Mouse (Mus musculus): ENCODE results near the gene Calm4. TPM values are rescaled to one million over a fixed set of nuclear protein-coding genes. Genes with fewer than 3 reads are reported as not detected.

The Calm4 gene
- polyA plus RNA-seq (2017; shearing (Covaris generic)): not detected

DNA sequence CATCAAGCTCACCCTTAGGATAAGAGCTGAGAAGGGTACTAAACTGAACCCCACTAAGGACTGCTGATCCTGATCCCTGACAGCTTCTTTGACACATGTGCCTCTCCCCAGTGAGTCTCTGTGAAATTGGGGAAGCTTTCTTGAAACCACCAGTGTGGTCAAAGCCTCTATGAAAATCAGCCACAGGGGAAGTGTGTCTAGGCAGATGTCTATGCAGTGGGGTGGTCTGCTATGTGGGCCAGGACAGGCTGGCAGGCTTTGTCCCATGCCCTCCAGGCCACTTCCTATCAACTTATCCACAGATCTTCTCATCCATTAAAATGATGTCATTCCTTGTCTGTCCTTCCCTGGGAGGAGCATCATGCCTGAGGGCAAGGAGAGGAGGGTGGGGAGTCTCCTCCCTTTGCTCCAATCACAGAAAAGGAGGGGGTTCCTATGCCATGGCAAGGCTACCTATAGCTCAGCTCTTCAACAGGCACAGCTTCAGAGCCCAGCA is at the start of gene Calm4:
Calm4 (plus strand) TSS at position 446 of the 496 bp plus-strand sequence.

DNA sequence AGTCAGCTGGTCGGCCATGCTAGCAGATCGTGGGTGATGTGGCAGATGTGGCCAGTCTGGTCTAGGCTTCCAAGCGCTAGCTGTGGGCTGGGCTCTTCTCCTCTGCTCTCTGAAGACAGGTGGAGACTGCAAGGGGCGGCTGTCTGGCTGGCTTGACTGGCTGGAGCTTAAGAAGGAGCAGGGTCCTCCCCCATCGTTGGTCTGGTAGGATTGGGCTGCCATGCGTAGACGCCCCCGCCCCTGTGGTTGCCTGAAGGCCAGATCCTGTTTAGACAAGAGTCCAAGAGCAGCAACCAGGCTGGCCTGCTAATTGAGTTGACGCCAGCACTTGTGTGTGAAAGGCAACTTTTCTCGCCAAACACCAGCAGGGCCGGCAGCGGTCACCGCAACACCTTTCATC is 33.4 kb upstream of the Calm4 start, which contains the start of gene Calml3:
Calml3 (minus strand) TSS at position 131 of the 400 bp plus-strand sequence.

DNA sequence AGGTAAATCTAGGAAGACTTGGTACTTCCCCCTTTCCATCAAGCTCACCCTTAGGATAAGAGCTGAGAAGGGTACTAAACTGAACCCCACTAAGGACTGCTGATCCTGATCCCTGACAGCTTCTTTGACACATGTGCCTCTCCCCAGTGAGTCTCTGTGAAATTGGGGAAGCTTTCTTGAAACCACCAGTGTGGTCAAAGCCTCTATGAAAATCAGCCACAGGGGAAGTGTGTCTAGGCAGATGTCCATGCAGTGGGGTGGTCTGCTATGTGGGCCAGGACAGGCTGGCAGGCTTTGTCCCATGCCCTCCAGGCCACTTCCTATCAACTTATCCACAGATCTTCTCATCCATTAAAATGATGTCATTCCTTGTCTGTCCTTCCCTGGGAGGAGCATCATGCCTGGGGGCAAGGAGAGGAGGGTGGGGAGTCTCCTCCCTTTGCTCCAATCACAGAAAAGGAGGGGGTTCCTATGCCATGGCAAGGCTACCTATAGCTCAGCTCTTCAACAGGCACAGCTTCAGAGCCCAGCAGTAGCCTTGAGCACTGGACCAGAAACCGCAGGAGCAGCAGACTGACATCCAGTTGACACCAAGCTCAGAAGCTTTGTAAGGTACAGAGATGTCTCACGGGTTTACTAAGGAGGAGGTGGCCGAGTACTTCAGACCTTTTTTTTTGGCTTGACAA is 16.2 kb downstream of the Calm4 start, which contains the start of gene Calm5:
Calm5 (plus strand) TSS at position 526 of the 686 bp plus-strand sequence.

Other genes starting within 250 kb of the Calm4 start
- gene Fam208b, start 226.6 kb upstream of the Calm4 start, polyA plus RNA-seq (2017; shearing (Covaris generic)): 59.4 TPM
- gene Asb13, start 203.7 kb upstream of the Calm4 start, polyA plus RNA-seq (2017; shearing (Covaris generic)): 54.5 TPM
- not detected for gene Calml3, start 33.4 kb upstream of the Calm4 start, polyA plus RNA-seq (2017; shearing (Covaris generic))
- not detected for gene Calm5, start 16.4 kb downstream of the Calm4 start, polyA plus RNA-seq (2017; shearing (Covaris generic))
- gene Net1, start 80.5 kb downstream of the Calm4 start, polyA plus RNA-seq (2017; shearing (Covaris generic)): 37.3 TPM
- gene Tubal3, start 80.5 kb downstream of the Calm4 start, polyA plus RNA-seq (2017; shearing (Covaris generic)): 0.27 TPM
- gene Ucn3, start 107.6 kb downstream of the Calm4 start, polyA plus RNA-seq (2017; shearing (Covaris generic)): not detected
- not detected for gene Akr1c14, start 211.3 kb downstream of the Calm4 start, polyA plus RNA-seq (2017; shearing (Covaris generic))

Data from activated CD4-positive, CD25-positive, alpha-beta regulatory T cell, adult 9 weeks (primary cell).